Mouse (Mus musculus): Measurements from ENCODE around the gene Eif2b3. TPM values are rescaled to one million over a fixed set of nuclear protein-coding genes. Genes with fewer than 3 reads are reported as not detected.

The Eif2b3 gene
- polyA plus RNA-seq, 1 experiment: 22.6 TPM

DNA sequence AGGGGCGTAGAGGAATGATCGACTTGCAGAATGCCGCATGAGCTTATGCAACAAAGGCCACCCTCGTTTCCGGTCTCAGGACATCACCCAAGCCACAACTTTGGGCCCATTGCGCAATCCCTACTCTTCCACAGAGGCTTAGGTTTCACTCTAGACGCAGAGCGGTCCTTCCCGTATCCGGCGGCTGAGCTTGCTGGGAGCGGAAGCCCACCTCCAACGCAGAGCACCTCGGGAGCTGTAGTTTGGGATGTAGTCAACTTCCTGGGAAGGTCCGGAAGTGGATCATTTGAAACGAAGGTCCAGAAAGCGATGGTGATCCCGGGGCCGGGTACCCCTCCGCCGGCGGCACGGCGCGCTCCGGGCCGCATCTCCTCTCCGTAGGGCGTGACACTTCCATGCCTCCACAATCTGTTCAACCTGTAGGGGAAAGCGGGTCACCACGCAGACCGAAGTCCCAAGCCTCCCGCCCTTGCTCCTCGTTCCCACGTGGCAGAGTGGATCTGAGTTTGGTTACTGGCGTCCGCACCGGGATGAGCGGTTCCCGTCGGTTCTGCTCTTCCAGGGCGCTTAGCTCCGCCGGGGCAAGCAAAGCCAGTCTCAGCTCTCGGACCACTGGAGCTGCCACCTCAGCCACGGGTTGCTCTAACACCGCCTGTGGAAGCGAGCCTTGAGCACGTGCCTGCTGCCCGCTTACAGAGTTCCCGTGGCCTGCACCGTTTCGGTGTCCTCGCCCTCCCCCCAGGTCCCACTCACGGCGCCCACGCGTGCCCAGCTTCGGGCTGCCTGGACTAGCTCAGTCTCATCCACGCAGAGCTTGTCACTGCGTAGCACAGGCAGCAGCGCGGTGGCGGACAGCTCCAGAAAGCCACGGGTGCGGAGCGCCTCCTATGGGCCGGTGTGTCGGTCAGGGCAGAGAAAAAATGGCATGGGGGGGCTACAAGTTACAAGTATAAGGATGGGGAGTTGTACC lies 101.5 kb downstream of the Eif2b3 start:
- Histone ChIP-seq H3K4me3 (ENCODE audit: insufficient read depth, low read depth, low read length) (peak overlapping the region; percentile 70), H3K4me1 (ENCODE audit: control insufficient read depth, insufficient read depth, insufficient read length, low read length) (peaks cover 22% of the 10 kb centered on the region), H3K27ac (replicated peaks; ENCODE audit: low read depth, low read length) (peak overlapping the region; percentile 89)

DNA sequence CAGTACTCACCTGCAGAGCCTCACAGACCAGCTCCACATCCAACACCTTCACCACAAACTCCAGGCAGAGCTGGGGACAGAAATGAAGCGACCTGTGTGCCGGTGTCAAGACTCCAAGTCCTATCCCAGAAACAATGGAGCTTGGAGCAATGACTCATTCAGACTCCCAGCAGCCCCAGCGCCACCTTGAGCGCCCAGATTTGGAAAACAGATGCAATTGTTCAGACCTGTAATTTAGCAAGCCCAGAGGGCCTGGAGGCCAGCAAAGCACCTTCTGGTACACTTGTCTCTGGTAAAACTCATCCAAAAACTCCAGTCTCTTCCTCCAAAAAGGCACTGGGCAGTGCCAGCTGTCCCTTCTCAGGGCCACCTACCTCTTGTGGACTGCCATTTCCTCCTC lies 103.0 kb downstream of the Eif2b3 start:
- peaks cover 32% of the 10 kb centered on the region for H3K4me1 ChIP-seq (ENCODE audit: control insufficient read depth, insufficient read depth, insufficient read length, low read length)
- H3K27ac ChIP-seq (replicated peaks; ENCODE audit: low read depth, low read length): peak overlapping the region; percentile 82
- peak overlapping the region; percentile 24; the same call in 1 of the 2 replicates for H3K4me3 ChIP-seq (ENCODE audit: insufficient read depth, low read depth, low read length)

DNA sequence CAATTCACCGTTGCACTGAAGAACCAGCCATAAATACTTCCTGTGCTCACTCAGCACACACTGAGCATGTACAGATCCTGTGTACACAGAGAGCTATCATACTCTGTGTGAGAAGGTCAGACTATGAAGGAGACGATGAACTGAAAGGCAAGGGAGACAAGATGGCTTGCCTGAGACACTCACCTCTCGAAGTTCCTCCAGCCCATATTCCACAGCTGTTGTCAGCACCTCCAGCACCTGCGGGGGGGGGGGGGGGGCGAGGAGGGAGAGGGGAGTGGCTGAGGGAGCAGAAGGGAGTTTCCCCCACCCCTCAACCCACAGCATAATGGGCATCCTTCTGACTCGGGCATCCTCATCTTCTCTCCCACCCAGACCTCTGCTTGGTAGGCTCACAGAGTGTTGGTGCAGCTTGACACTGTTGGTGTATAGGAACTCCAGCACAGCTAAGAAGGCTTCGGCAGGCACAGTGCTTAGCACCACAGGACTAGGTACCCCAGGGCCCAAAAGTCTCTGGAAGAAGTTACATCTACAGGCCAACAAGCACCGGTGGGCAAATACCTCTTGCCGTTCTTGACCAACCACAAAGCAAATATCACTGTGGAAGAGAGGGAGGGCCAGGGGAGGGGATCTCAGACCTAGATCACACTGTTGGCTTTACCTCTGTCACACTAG lies 104.5 kb downstream of the Eif2b3 start:
- Histone ChIP-seq H3K27ac (replicated peaks; ENCODE audit: low read depth, low read length) (peak overlapping the region; percentile 41), H3K4me1 (ENCODE audit: control insufficient read depth, insufficient read depth, insufficient read length, low read length) (peaks cover 32% of the 10 kb centered on the region), H3K4me3 (ENCODE audit: insufficient read depth, low read depth, low read length) (no peak overlapping the region)

DNA sequence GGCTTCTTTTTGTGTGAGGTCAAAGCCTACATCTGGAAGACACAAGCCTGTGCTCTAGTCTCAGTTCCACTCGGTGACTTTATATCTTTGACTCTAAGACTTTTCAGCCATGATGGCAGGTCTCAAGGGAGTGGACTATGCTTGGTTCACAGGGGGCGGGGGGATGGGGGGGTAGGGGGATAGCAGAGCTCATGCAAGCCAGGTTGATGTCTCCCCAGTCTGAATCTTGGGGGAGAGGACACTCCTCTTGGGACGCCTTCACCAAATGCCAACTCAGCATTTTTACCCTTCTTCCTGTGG lies 105.0 kb downstream of the Eif2b3 start:
- Histone ChIP-seq H3K4me3 (ENCODE audit: insufficient read depth, low read depth, low read length) (no peak overlapping the region), H3K4me1 (ENCODE audit: control insufficient read depth, insufficient read depth, insufficient read length, low read length) (peaks cover 32% of the 10 kb centered on the region), H3K27ac (replicated peaks; ENCODE audit: low read depth, low read length) (peak overlapping the region; percentile 100)

DNA sequence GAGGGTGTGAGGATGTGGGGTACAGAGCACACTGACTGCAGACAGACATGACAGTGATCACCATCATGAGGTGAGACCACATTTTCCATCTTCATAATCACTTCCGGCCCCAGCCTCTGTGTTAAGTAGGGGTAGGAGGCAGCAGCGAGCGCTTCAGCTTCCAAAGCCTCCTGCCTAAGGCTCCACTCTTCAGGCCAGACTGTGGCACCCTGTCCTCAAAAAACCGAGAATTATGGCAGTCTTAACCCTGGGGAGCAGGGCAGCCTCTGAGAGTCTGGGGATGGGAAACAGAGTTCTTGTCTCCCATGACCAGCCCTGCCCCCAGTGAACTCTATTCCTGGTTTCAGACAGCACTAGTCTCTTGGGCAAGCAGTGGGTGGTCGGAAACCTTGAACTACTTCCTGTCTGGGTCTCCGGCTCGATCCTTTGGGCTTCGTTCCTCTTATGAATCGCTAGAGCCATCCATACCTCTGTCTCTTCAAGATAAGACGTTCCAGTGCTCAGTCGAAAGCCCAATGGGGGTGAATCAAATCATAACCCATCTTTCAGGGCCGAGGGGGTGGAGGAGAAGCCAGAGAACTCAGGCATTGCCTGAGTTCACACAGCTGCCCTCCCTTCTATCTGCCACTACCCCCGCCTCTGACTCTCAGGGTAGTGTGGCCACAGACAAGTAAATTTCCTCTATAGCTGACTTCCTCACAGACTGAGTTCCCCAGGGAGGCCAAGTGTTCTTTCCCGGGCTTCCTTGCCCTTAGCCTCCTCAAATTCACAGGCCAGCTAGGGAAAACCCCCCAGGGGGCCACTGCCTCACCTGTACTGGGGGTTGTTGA lies 105.5 kb downstream of the Eif2b3 start:
- peak overlapping the region; percentile 100 for H3K27ac ChIP-seq (replicated peaks; ENCODE audit: low read depth, low read length)
- H3K4me3 ChIP-seq (ENCODE audit: insufficient read depth, low read depth, low read length): no peak overlapping the region; the same call in 1 of the 2 replicates
- peaks cover 31% of the 10 kb centered on the region for H3K4me1 ChIP-seq (ENCODE audit: control insufficient read depth, insufficient read depth, insufficient read length, low read length)

DNA sequence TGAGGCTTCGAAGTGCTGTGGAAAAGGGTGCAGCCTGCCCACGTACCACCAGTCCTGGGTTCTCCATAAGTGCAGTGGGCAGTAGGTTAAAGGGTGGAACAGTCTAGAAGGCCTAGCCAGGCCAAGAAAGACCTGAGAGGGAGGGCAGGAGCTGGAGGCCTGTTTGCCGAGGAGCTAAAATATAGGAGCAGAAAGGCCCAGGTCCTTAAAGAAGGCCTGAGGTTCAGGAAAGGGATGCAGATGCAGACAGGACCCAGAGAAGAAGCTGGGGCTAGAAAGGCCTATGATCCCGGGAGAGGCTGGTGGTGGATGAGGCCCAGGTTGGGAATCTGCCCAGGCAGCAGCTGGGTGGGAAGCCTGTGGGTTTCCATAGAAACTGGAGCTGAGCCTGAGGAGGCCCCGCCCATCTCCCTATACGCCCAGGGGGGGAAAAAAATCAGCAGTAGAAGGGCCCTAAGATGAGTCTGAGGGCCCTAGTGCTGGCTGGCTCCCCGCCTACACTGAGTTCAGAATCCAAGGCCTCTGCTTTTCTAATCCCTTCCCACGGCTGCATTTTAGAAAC lies 106.2 kb downstream of the Eif2b3 start, which contains the start of gene Btbd19:
Btbd19 (minus strand) TSS at position 378 of the 562 bp plus-strand sequence.
- Histone ChIP-seq H3K27ac (replicated peaks; ENCODE audit: low read depth, low read length) (peak within 1 kb of the TSS; percentile 100), H3K4me1 (ENCODE audit: control insufficient read depth, insufficient read depth, insufficient read length, low read length) (peaks cover 29% of the 10 kb centered on the region), H3K4me3 (ENCODE audit: insufficient read depth, low read depth, low read length) (peak within 1 kb of the TSS; percentile 20)

DNA sequence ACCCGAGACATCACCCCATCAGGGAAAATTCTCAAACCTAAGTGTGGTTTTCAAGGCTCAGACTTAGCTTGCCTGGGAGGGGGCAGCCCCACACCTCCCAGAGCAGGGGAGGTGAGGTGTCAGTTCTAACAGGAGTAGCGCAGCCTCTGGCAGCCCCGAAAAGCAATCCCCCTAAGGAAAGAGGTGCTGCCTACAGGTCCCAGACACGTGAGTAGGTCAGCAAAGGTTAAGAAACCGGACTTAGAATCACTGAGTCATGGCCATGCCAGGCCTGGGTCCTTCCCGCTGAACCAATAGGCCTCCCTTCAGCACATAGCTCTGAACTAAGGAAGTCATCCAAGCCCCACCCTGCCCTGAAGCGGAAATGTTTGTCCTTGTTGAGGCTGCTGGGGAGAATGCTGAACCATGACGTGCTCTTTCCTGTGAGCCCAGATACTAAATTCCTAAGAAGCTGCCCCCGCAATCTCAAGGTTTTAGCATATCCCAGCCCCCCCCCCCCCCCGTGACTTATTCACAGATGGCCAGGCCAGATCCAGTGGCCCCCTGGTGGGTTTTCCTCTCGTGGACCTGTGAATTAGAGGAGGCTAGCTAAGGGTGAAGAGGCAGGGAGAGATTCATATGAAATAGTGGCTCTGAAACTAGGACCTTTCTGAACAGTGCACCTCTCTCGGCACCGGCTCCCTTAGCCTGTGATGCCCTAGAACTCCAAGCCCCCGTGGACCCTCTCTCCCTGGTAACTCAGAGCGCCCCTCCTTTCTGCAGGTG lies 106.9 kb downstream of the Eif2b3 start:
- peak overlapping the region; percentile 20; the same call in 1 of the 2 replicates for H3K4me3 ChIP-seq (ENCODE audit: insufficient read depth, low read depth, low read length)
- H3K27ac ChIP-seq (replicated peaks; ENCODE audit: low read depth, low read length): peak overlapping the region; percentile 100
- peaks cover 29% of the 10 kb centered on the region for H3K4me1 ChIP-seq (ENCODE audit: control insufficient read depth, insufficient read depth, insufficient read length, low read length)

DNA sequence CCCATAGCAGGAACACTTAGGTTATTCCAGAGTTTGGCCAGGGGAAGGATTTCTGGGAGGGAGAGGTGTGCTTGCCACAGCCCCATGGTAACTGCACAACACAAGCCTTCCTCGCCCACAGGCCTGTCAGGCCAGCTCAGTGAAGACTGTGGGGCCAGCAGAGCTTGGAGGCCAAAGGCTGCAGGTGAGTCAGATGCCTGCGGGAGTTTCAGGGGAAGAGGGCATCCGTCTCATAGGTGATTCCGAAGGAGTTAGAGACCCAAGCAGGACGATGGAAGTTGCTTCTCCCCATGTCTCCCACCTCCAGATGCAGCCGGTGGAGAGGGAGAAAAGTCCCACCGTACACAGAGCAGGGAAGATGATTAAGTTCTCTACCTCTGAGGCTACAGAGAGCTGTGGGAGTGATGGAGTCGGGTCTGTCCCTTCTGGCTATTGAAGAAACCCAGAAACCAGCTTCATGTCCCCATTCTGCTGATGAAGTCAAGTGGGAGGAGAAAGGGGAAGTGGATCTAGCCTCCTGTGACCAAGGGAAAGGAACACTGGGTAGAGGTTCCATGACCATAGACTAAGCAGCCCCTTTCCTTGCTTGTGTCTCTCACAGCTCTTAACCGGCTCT lies 107.6 kb downstream of the Eif2b3 start, which contains the start of gene Tctex1d4:
Tctex1d4 (plus strand) TSS at position 120 of the 616 bp plus-strand sequence.
- peaks cover 29% of the 10 kb centered on the region for H3K4me1 ChIP-seq (ENCODE audit: control insufficient read depth, insufficient read depth, insufficient read length, low read length)
- H3K4me3 ChIP-seq (ENCODE audit: insufficient read depth, low read depth, low read length): peak within 1 kb of the TSS; percentile 20; the same call in 1 of the 2 replicates
- peak within 1 kb of the TSS; percentile 100 for H3K27ac ChIP-seq (replicated peaks; ENCODE audit: low read depth, low read length)

DNA sequence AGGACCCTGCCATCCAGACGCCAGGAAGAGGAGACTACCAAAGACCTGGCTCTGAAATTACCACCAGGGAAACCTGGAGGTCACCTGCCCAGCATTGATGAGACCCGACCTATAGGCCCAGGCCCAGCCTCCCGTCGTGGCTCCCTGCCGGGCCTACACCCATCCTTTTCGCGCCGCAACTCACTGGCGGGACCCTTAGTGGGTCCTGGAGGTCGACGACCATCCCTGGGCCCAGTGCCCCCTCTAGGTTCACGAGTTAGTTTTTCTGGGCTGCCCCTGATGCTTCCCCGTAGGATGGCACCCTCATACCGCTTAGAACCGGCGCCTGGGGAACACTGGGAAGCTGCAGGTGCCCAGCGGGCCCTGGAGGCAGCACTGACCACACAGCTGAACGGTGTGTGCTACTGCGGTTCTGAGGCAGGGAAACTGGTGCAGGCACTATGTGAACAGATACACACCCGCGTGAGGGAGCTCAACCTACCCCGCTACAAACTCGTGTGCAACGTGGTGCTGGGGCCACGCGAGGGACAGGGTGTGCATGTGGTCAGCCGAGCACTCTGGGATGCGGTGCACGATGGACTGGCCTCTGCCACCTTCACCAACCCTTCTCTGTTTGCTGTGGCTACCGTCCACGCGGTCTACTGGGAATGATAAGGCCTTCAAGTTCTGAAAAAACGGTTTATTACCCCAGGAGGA lies 108.9 kb downstream of the Eif2b3 start:
- Histone ChIP-seq H3K4me3 (ENCODE audit: insufficient read depth, low read depth, low read length) (no peak overlapping the region), H3K27ac (replicated peaks; ENCODE audit: low read depth, low read length) (no peak overlapping the region), H3K4me1 (ENCODE audit: control insufficient read depth, insufficient read depth, insufficient read length, low read length) (peaks cover 29% of the 10 kb centered on the region)

DNA sequence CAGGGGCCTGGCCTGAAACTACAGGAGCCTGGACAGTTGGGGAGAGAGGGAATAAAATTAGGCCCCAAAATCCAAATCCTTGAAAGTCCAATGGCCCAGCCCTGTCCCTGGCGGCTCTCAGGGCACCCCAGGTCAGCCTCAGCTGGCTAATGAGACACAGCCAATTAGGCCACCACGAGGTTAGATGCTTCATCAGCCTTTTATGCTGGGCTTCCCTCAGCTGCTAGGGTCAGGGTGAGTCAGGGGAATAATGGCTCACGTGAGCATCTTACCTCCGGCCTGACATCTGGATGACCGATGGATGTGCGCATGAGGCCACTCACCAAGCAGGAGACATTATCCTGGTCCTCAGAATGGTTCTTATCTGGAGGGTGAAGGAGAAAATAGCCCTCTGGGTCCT lies 111.6 kb downstream of the Eif2b3 start:
- Histone ChIP-seq H3K4me1 (ENCODE audit: control insufficient read depth, insufficient read depth, insufficient read length, low read length) (peaks cover 9% of the 10 kb centered on the region), H3K4me3 (ENCODE audit: insufficient read depth, low read depth, low read length) (no peak overlapping the region), H3K27ac (replicated peaks; ENCODE audit: low read depth, low read length) (no peak overlapping the region)

DNA sequence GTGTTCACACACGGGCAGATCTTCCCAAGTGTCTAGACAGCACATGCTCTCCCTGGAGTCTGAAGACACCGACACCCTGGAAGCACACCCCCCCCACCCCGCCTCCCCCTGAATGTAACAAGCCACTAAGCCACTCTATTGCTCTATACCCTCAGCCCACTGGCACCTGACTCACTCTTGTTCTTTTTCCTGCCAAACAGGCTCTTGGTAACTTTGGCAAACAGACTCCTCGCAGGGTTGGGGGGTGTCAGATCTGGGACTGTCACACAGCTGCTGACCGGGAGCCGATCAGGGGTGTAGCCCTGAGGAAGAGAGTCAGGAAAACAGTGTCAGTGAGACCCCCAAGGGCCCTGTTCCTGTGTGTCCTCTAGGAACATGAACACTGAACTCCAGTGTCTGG lies 112.0 kb downstream of the Eif2b3 start:
- H3K4me3 ChIP-seq (ENCODE audit: insufficient read depth, low read depth, low read length): no peak overlapping the region
- peaks cover 10% of the 10 kb centered on the region for H3K4me1 ChIP-seq (ENCODE audit: control insufficient read depth, insufficient read depth, insufficient read length, low read length)
- no peak overlapping the region for H3K27ac ChIP-seq (replicated peaks; ENCODE audit: low read depth, low read length)

DNA sequence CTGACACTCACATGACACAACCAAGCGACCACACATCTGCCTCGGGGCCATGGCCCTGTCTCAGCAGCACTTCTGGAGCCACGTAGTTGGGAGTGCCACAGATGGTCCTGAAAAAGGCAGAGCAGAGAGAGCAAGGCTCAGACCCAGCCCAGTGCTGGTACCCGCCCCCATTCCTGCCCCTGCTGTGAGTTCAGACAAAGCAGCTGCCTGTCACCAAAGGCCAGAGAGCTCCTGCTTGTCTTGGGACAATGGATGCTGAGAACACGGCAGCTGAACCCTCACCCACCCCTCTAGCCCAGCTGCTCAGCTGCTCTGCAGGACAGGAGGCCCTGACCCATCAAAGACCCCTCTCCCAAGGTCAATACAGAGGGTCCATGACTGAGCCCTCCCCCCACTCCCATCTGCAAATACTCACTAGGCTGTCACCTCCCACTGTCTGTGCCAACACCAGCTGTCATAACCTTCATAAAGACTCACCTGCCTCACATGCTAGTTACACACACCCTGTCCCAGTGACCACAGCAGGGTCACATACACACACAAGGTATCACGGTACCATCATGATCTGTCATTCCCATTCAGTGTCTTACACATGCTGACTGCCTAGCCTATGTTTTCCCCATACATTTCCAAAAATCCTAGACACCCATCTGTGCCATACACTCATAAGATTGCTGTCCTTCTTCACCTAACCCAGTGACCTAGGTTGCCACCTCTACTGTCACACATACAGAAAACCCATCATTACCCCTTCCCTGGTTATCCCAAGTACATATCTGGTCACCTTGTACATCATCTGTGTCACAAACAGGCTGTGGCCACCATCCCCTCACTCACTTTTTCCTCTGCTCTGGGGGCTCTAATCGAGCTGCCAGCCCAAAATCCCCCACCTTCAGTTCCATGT lies 112.9 kb downstream of the Eif2b3 start:
- Histone ChIP-seq H3K27ac (replicated peaks; ENCODE audit: low read depth, low read length) (no peak overlapping the region), H3K4me1 (ENCODE audit: control insufficient read depth, insufficient read depth, insufficient read length, low read length) (0 out of 2 replicates have a peak, but pooled peaks cover 2% of the 10 kb centered on the region), H3K4me3 (ENCODE audit: insufficient read depth, low read depth, low read length) (peak overlapping the region; percentile 70)
